Mouse (Mus musculus) hindbrain, postnatal 0 days (tissue): ENCODE measurements around the gene Itga9. TPM values are rescaled to one million over a fixed set of nuclear protein-coding genes. Genes with fewer than 3 reads are reported as not detected.

Source experiments
- ATAC-seq: fragments of 200-750 bp; cut with Nextera tagmentation; 2 replicates; pipeline ENCODE4 v1.8.0; 2017; ENCODE audit warnings: mild to moderate bottlenecking, moderate TSS enrichment, moderate library complexity
- DNase-seq: peaks from one replicate; pipeline ENCODE4 v3.0.0-alpha.2; 2015; ENCODE audit warnings: low spot score
- H3K27ac ChIP-seq: fragments of 300-500 bp; sonication (generic); 2 replicates; pipeline ENCODE4 v1.5.1; 2014; ENCODE audit warnings: mild to moderate bottlenecking
- H3K27me3 ChIP-seq: fragments of 300-500 bp; sonication (generic); 2 replicates; pipeline ENCODE4 v1.6.1; 2014; ENCODE audit warnings: low read length, mixed read lengths; ENCODE audit not compliant: insufficient read depth
- H3K36me3 ChIP-seq: fragments of 300-500 bp; sonication (generic); 2 replicates; pipeline ENCODE4 v1.6.1; 2014; ENCODE audit warnings: low read length, mixed read lengths; ENCODE audit not compliant: insufficient read depth
- H3K4me1 ChIP-seq: fragments of 300-500 bp; sonication (generic); 2 replicates; pipeline ENCODE4 v1.6.1; 2014; ENCODE audit warnings: antibody characterized with exemption, low read length, mixed read lengths; ENCODE audit not compliant: insufficient read depth
- H3K4me2 ChIP-seq: fragments of 300-500 bp; sonication (generic); 2 replicates; pipeline ENCODE4 v1.6.1; 2014; ENCODE audit warnings: low read depth, mild to moderate bottlenecking, low read length, moderate library complexity, mixed read lengths
- H3K4me3 ChIP-seq: fragments of 300-500 bp; sonication (generic); 2 replicates; pipeline ENCODE4 v1.5.1; 2014; ENCODE audit warnings: low read length
- H3K9ac ChIP-seq: fragments of 300-500 bp; sonication (generic); replicated peaks from 2 replicates; pipeline ENCODE4 v1.6.1; 2014; ENCODE audit warnings: mild to moderate bottlenecking, low read length, moderate library complexity, mixed read lengths
- H3K9me3 ChIP-seq: fragments of 300-500 bp; sonication (generic); 2 replicates; pipeline ENCODE4 v1.6.1; 2016; ENCODE audit warnings: low read length, mixed read lengths
- CTCF ChIP-seq: IDR thresholded peaks from 2 replicates; pipeline ENCODE4 v1.5.1; 2016; ENCODE audit warnings: antibody characterized with exemption, control low read depth, low read depth
- WGBS: fragments of 180-500 bp; shearing (Covaris S2); extraction: QIAGEN DNeasy Blood & Tissue Kit; methylation state at CpG from one replicate; pipeline ENCODE4 v1.1.7; 2014; 5-methylcytosine and 5-hydroxymethylcytosine counted together
- polyA plus RNA-seq: library from polyadenylated mRNA; unstranded; fragments of >200 nt; fragmentation: Nextera tagmentation; extraction: Ambion mirVana; gene quantifications from 2 replicates; pipeline ENCODE4 v1.2.1, GENCODE M21; 2015
- total RNA-seq: library from RNA; depleted of rRNA; stranded (reverse); fragments of >200 nt; gene quantifications from 2 replicates; pipeline ENCODE4 v1.2.3, GENCODE M21; 2014

Gene Itga9
- total and polyA plus RNA-seq, 2 experiments from 2014 or later: 1.5 to 4.4 TPM

DNA sequence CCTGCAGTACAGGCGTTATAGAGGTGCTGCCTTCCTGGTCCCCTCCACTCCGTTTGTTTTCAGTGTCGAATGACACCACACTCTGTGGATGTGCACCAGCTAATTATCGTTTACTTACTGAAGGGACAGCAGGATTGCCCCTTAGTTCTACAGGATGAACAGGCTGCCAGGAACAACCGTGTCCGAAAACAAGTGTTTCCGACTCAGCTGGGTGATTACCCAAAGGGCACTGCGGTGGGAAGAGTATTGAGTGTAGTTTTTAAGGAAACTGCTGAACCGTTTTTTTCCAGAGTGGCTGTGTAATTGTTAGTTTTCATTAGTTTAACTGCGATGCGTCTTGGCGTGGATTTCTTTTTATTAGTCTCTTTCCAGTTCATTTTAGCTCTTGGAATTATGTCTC lies 329.6 kb downstream of the Itga9 start:
- ATAC-seq: no peak
- WGBS: 50% methylated on average over 12 of the region's 12 CpGs

GRCm38 (mm10) chr9:118937515-118937914 lies 331.0 kb downstream of the Itga9 start:
- Histone ChIP-seq H3K4me3 (no peak overlapping the region), H3K4me1 (no peaks in the 10 kb centered on the region; the same call in 1 of the 2 replicates), H3K27me3 (no peaks in the 10 kb centered on the region), H3K36me3 (no peaks in the 10 kb centered on the region), H3K9ac (no peak overlapping the region), H3K9me3 (no peaks in the 10 kb centered on the region), H3K27ac (no peak overlapping the region), H3K4me2 (no peak overlapping the region)
- peak; percentile 18 for DNase-seq
- TF ChIP-seq CTCF: no peak
- ATAC-seq: peak; percentile 68
- 39% methylated on average over 3 of the region's 3 CpGs for WGBS

More for the DNA sequence above, 329.6 kb downstream of the Itga9 start:
- H3K36me3 ChIP-seq: no peaks in the 10 kb centered on the region
- H3K4me2 ChIP-seq: no peak overlapping the region
- H3K9ac ChIP-seq: no peak overlapping the region
- H3K27me3 ChIP-seq: no peaks in the 10 kb centered on the region
- TF ChIP-seq CTCF: no peak
- no peak overlapping the region for H3K27ac ChIP-seq
- DNase-seq: peak; percentile 23
- H3K9me3 ChIP-seq: no peaks in the 10 kb centered on the region
- no peak overlapping the region for H3K4me3 ChIP-seq
- H3K4me1 ChIP-seq: no peaks in the 10 kb centered on the region; the same call in 1 of the 2 replicates

DNA sequence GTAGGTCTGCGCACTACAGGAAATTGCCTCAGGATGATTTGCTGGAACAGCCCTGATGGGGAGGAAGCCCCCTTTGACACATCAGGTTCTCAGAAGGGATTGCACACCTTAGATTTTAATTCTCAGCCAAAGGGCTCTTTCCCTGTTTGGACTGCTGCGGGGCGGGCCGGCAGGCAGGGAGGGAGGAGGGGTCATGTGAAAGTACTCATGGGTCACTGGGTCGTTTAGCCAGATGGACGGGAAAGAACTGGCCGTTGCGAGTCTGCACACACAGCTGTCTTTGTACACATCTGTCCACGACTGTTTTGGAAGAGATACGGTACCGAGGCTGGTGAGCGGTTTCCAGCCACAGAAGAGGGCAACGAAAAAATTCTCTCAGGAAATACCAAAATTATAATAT lies 332.9 kb downstream of the Itga9 start:
- TF ChIP-seq CTCF: no peak
- DNase-seq (no peak), ATAC-seq (no peak)
- no peak overlapping the region for H3K4me3 ChIP-seq
- H3K4me2 ChIP-seq: no peak overlapping the region
- WGBS: 36% methylated on average over 13 of the region's 13 CpGs
- H3K4me1 ChIP-seq: no peaks in the 10 kb centered on the region; the same call in 1 of the 2 replicates
- no peaks in the 10 kb centered on the region for H3K36me3 ChIP-seq
- no peaks in the 10 kb centered on the region for H3K9me3 ChIP-seq
- H3K9ac ChIP-seq: no peak overlapping the region
- no peaks in the 10 kb centered on the region for H3K27me3 ChIP-seq
- H3K27ac ChIP-seq: no peak overlapping the region

DNA sequence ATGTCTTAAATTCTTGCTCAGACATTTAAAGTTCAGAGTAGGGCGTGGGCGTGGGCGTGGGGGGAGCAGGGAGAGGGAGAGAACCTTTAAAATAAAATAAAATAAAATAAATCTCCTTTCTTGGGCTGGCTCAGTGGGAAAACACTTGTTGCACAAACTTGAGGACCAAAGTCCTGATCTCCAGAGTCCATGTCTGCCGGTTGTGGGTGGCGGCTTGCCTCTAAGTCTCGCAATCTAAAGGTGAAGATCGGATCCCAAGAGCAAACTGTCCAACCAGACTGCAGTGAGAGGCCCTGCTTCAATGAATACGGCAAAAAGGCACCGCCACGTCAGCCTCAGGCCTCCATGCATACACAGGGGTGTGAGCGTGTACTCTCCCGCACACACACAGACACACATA lies 333.3 kb downstream of the Itga9 start:
- Histone ChIP-seq H3K4me2 (no peak overlapping the region), H3K9me3 (no peaks in the 10 kb centered on the region), H3K27ac (no peak overlapping the region), H3K4me3 (no peak overlapping the region), H3K9ac (no peak overlapping the region), H3K4me1 (no peaks in the 10 kb centered on the region; the same call in 1 of the 2 replicates), H3K36me3 (no peaks in the 10 kb centered on the region), H3K27me3 (no peaks in the 10 kb centered on the region)
- no peak for ATAC-seq
- DNase-seq: no peak
- WGBS: 85% methylated on average over 12 of the region's 12 CpGs
- no peak for TF ChIP-seq CTCF

GRCm38 (mm10) chr9:118940591-118941207 lies 334.2 kb downstream of the Itga9 start:
- H3K4me2 ChIP-seq: no peak overlapping the region
- H3K27me3 ChIP-seq: no peaks in the 10 kb centered on the region
- H3K4me3 ChIP-seq: no peak overlapping the region
- ATAC-seq: no peak
- no peak for TF ChIP-seq CTCF
- H3K9me3 ChIP-seq: no peaks in the 10 kb centered on the region
- H3K27ac ChIP-seq: no peak overlapping the region
- 70% methylated on average over 12 of the region's 12 CpGs for WGBS
- peak; percentile 17 for DNase-seq
- no peaks in the 10 kb centered on the region for H3K36me3 ChIP-seq
- H3K9ac ChIP-seq: no peak overlapping the region
- H3K4me1 ChIP-seq: no peaks in the 10 kb centered on the region; the same call in 1 of the 2 replicates

DNA sequence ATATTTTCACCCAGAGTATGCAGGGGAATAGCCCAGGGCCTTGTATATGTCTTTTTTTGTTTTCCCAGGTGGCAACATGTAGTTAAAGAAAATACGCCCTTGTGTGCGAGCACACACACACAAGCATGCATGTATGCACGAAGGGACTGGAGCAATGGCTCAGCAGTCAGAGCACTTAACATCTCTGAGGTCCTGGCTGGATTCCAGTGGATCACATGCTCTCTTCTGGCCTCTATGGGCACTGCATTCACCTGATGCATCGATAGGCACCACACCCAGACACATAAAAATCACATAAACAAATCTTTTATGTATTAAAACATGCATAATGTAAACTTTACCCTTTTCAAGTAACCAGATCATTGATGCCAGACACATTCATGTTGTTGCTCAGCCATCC lies 335.5 kb downstream of the Itga9 start:
- 0 out of 2 replicates have a peak, but pooled peaks have one; percentile 10 for TF ChIP-seq CTCF
- Histone ChIP-seq H3K4me1 (no peaks in the 10 kb centered on the region; the same call in 1 of the 2 replicates), H3K4me2 (no peak overlapping the region), H3K9me3 (no peaks in the 10 kb centered on the region), H3K4me3 (no peak overlapping the region), H3K36me3 (no peaks in the 10 kb centered on the region), H3K27me3 (no peaks in the 10 kb centered on the region), H3K9ac (no peak overlapping the region), H3K27ac (no peak overlapping the region)
- ATAC-seq: no peak
- no peak for DNase-seq
- 84% methylated on average over 4 of the region's 4 CpGs for WGBS

DNA sequence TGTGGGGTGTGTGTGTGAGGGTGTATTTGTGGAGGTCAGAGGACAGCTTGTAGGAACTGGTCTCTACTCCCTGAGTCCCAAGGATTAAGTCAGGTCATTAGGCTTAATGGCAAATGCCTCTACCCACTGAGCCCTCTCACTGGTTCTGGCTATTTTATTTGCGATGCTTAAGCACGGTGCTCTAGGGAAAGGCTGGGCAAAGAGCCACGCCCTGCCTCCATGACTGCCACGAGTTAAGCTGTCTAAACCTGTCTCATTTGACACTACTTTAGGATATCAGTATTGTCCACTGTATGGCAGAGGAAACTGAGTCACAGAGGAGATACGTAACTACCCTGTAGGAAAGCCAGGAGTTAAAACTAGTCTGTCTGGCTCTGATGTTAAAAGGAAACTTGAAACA lies 337.5 kb downstream of the Itga9 start:
- Histone ChIP-seq H3K4me2 (no peak overlapping the region), H3K4me1 (no peaks in the 10 kb centered on the region), H3K9ac (no peak overlapping the region), H3K4me3 (no peak overlapping the region), H3K27me3 (no peaks in the 10 kb centered on the region), H3K27ac (no peak overlapping the region), H3K9me3 (no peaks in the 10 kb centered on the region), H3K36me3 (no peaks in the 10 kb centered on the region)
- DNase-seq (no peak), ATAC-seq (no peak)
- WGBS: 62% methylated on average over 5 of the region's 5 CpGs
- TF ChIP-seq CTCF: no peak
